Mouse (Mus musculus) frontal cortex, adult 2 months (tissue): ENCODE measurements around the gene Fbln2. TPM values are rescaled to one million over a fixed set of nuclear protein-coding genes. Genes with fewer than 3 reads are reported as not detected.

Source experiments
- DNase-seq, 2 experiments: peaks; one replicate each; pipeline ENCODE4 v3.0.0; 2022; ENCODE audit warnings: low spot score in 1 of 2; ENCODE audit errors: extremely low spot score in 1 of 2
- polyA plus RNA-seq: library from polyadenylated mRNA; depleted of rRNA; stranded (reverse); fragments of >200 nt; gene quantifications from 2 replicates; pipeline ENCODE4 v1.2.3, GENCODE M21; 2012

Gene Fbln2
- polyA plus RNA-seq, 1 experiment, result 25.3 TPM

DNA sequence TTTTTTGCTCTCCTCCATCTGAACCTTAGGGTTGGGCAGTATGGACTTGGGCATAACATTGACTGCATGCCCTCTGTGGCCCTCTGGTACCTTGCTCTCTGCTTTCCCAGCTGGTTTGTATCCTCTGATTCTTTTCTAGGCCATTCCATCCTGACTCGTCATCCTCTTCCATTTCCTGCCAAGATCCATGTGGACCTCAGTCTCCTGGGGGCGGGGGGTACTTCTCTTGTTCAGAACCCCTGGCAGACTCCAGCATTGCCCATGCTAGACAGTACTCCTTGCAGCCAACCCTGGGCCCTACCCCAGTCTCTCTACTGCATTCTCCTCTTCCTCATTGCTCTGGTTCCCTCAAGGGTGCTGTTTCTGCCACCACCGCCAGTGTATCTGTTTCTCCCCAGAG is 19.8 kb upstream of the Fbln2 start:
- no peak for DNase-seq

DNA sequence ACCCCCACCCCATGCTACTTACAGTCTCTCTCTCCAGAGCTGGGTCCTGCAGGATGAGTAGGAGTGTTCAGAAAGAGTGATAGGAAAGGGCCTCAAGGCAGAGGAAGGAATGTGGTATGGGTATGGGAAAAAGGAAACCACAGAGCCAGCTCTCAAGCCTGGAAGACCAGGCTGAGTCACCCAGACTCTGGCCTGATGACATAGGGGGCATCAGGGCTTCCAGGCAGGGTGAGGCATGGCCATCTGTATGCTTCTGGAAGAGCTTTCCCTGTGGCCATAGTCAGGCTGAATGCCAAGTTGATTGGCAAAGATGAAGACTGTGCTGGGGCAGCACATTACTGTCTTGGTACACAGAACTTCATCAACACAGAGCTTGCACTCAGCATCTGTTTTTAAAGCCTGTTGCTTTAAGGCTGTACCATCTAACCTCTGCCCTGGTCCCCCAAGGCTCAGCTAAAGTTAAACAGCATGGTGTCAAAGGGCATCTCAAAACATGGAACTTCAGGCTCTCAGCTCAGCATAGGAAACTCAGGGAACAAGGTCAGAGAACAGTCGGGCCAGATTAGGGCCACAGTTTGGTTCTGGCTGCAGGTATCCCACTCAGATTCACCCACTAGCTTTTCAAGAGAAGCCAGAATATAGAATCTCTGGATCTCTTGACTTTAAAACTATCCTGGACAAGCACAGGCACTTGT is 19.3 kb upstream of the Fbln2 start:
- DNase-seq, result no peak

- DNase-seq, result no peak
These were observed 13.8 kb upstream of the Fbln2 start for GRCm38 (mm10) chr6:91198456-91198855.

DNA sequence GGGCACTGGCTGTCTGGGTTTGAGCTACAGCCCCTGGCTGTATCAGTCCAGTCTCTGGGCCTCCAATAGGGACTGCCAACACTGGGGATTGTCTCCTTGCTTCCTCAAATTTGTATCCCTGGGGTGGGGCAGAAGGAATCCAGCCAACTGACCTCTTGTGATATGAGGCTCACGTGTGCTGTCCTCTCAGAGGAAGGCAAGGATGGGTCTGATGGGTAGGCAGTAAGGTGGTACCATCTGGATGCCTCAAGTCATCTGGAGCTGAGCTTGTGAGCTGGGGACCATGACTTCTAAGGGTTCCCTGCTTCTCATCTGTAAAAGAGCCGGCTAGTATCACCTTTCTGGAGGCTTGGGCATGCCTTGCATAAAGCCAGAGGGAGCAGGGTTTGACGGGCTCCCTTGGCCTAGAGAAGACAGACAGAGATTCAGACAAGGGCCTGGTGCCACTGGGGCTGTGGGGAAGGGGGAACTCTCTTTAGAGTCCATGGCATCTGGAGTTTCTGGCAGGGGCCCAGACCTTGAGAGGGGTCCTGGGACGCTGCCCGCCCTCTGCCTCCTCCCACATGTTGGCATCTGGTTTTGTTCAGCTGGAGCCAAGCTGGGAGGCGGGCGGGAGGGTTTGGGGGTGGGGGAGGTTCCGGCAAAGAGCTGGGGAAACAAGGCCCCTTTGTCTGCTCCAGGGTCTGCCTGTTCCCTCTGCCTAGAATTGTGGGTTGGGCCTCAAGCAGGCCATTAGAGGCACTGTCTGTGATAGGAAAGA is 11.6 kb upstream of the Fbln2 start:
- DNase-seq, result peak; percentile 25 to 69

DNA sequence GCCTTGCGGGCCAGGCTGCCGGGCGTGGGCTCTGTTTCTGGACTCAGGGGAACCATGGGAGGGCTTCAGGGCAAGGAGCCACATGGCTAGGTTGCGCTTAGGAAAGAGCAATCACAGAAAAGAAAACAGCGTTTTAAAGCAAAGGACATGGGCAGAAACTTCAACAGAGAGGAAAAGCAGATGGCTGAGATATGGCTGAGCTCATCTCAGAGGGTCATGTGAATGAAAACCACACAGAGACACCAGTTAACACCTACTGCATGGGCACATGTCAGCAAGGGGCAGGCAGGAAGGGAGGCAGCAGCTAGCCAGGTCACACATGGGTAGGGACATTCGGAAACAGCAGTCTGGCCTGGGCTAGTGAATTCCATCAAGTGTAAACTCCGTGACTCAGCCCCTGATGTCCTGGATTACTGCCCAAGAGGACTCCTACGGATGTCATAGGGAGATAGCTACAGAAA is 10.3 kb upstream of the Fbln2 start:
- no peak for DNase-seq

DNA sequence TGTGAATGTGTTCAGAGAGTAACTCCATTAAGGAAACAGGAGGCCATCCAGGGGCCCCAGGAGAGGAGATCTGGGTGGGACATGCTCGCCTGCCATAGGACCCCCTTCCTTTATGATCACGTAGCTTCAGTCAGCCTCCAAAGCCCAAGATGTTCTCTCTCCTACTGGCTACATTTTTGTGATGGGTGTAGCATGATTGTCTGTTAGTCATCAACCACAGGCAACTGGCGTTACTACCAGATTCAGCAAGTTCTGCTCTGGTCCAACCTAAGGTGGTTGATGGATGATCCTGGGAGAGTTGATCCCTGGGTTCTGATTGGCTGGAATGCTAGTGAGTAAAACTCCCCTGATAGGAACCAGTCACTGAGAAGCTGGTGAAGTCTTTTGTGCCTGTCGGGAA is 9.7 kb upstream of the Fbln2 start:
- DNase-seq, result no peak

- no peak for DNase-seq
These were observed 6.9 kb upstream of the Fbln2 start for GRCm38 (mm10) chr6:91205346-91205745.

DNA sequence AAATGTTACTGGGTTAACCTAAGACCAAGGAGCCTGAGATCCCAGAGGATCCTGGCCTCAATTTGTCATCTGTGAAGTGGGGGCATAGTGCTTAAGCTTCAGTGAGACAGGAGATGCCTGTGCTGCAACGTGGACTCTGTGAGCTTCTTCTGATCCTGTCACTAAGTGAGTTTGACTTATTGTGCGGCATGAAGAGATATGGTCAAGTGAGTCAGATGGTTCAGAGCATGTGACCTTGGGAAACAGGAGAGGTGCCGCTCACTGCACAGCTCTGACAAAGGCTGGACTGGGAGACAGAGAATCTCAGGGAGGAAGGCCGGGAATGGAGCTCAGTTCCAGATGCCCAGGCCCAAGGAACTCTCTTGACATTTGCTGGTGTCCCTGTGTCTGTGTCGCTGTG is 6.5 kb upstream of the Fbln2 start:
- no peak for DNase-seq

DNA sequence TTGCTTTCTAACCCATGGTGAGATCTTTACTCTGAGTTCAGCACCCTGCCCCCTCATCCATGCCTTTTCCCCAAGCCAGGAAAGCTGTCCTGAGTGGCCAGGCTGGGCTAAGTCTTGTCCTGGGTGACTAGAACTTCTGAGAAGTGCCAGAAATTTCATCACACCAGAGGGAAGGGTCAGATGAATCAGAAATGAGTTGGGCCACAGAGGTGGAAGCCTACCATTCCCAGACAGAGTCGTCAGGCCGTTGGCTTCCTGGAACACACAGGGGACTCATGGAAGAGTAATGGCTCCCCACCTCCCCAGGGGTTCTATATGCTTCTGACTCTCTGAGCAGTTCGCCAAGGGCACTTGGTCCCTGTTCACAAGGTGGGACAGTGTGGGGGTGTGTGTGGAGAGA is 4.8 kb upstream of the Fbln2 start:
- DNase-seq, result no peak

DNA sequence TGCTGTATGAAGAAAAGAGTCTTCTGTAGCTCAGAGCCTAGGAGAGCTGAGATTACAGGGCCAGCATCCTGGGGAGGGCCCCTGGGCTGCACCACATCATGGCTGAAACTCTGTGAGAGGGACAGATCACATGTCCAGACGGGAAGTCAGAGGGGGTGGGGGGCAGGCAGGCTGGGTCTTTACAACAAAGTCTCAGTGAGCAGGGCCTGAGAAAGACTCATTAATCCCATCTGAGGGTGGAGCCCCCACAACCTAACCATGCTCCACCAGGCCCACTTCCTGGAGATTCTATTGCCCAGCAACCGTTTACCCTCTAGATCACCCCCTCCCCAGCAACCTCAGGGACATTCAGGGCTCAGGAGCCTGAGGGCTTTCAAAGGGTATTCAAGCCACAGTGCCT is 2.5 kb upstream of the Fbln2 start:
- no peak for DNase-seq

- no peak for DNase-seq
These were observed 1.4 kb upstream of the Fbln2 start for GRCm38 (mm10) chr6:91210852-91211251.

- DNase-seq, result no peak
These were observed 316 bp downstream of the Fbln2 start for GRCm38 (mm10) chr6:91212571-91212970.

- no peak for DNase-seq
These were observed 1.3 kb downstream of the Fbln2 start for GRCm38 (mm10) chr6:91213287-91214218.

- peak; percentile 22 to 62 for DNase-seq
These were observed 3.2 kb downstream of the Fbln2 start for GRCm38 (mm10) chr6:91215454-91215853.

GRCm38 (mm10) chr6:91218445-91218844 is 6.2 kb downstream of the Fbln2 start:
- DNase-seq, result no peak

DNA sequence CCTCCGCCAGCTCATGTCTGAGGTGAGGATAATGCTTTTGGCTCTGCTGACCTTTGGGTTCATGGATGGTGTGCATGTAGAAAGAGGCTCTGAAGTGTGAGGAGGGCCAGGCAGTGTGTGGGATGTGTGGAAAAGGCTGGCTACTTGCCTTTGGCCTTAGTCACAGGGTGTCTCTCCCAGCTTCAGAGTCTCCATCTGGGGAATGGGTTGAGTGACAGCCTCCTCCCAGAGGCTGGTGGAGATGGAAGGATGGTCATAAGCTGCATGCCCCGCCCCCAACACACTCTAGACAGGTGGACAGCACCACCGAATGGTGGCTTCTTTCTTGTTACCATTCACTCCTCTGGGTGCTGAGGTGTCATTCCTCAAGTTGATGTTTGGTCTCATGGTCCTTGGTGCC is 6.6 kb downstream of the Fbln2 start:
- DNase-seq, result no peak

GRCm38 (mm10) chr6:91220062-91220461 is 7.8 kb downstream of the Fbln2 start:
- no peak for DNase-seq

DNA sequence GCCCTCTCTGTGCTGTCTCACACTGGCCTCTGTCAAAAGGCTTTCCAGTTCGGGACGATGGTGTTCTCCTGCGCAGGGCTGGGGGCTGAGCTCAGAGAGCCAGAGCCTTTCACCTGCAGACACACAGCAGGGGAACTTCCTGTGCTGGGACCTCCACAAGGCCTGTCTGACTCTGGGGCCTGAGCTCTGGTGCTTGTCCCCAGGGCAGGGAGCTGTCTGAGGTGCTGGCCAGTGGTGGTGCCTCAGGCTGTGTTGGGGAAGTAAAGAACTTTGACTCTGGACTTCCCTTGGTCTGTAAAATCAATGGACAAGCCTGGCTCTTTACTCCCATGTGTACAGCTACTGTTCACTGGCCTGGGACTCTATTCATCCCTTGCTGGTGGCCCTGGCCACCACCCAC is 8.8 kb downstream of the Fbln2 start:
- no peak for DNase-seq

DNA sequence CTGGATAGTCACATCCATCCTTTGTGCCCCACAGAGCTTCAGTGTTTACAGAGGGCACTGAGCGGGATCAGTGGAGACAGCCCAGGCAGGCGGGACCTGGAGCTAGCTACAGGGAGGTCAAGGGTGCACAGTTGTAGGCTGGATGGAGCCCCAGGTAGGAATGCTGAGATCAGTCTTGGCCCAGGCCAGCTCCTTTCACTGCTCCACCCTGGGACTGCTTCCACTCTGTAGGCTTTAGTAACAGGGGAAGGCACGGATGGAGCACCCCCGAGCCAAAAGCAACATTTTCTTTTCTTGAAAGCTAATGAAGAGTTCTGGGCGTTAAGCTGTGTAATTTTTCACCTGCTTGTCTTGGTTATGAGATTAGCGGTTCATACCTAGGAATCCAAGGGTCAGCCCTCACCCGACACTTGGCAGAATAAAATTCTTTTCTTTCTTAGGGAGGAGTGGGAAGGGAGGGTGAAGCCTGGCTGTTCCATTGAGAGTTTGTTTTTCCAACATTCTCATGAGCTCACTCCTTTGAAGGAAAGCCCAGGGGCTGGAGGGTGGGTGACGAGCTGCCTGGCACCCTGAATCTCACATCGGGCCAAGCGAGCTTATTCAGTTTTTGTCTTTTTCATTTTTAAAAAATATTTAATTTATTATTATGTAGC is 10.6 kb downstream of the Fbln2 start:
- DNase-seq, result no peak

GRCm38 (mm10) chr6:91224939-91225338 is 12.7 kb downstream of the Fbln2 start:
- no peak for DNase-seq

DNA sequence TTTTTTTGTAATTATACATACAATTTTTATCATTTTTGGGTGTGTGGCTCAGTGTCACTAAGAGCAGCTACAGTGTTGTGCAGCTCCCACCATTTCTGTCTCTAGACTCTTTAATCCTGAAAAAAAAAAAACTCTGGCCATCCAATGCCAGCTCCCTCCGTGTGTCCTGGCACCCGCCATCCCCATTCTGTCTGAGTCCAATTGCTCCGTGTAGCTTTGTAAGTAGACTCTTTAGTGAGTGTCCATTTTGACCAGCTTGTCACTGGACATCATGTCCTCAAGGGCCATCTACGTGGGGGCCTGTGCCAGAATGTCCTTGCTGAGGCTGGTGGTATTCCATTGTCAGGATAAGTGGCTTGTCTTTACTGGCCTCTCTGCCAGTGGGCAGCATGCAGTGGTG is 13.1 kb downstream of the Fbln2 start:
- no peak for DNase-seq
